Mouse (Mus musculus) MEL (cell line): ENCODE data around the gene Akap11. TPM values are rescaled to one million over a fixed set of nuclear protein-coding genes. Genes with fewer than 3 reads are reported as not detected.

Source experiments
- DNase-seq: peaks from one replicate; pipeline ENCODE4 v3.0.0; 2011; ENCODE audit warnings: low read depth, low spot score
- H3K27ac ChIP-seq: 2 replicates; pipeline ENCODE4 v1.5.1; 2012; ENCODE audit warnings: low read depth, mild to moderate bottlenecking, control low read depth, low read length, moderate library complexity; ENCODE audit not compliant: control insufficient read depth
- H3K27me3 ChIP-seq, 2 experiments: fragments of 150-350 bp in 1 of 2; sonication (generic) in 1 of 2; 2 replicates each; pipeline ENCODE4 v1.6.1; 2012; ENCODE audit warnings: low read length in 2 of 2, mild to moderate bottlenecking in 2 of 2, improper control_type of control experiment in 1 of 2, moderate library complexity in 1 of 2; ENCODE audit not compliant: insufficient read depth in 2 of 2, control insufficient read depth in 1 of 2
- H3K36me3 ChIP-seq, 2 experiments: 2 replicates each; pipeline ENCODE4 v1.6.1; 2012 to 2014; ENCODE audit warnings: low read length in 2 of 2, improper control_type of control experiment in 1 of 2, inconsistent platforms in 1 of 2, mild to moderate bottlenecking in 1 of 2; ENCODE audit not compliant: insufficient read depth in 2 of 2, control insufficient read depth in 1 of 2
- H3K4me1 ChIP-seq, 2 experiments: fragments of 150-350 bp in 1 of 2; sonication (generic) in 1 of 2; 2 replicates each; pipeline ENCODE4 v1.6.1; 2012; ENCODE audit warnings: low read length in 2 of 2, improper control_type of control experiment in 1 of 2, mild to moderate bottlenecking in 1 of 2; ENCODE audit not compliant: insufficient read depth in 2 of 2, control insufficient read depth in 1 of 2
- H3K4me3 ChIP-seq, 2 experiments: fragments of 150-350 bp in 1 of 2; sonication (generic) in 1 of 2; 2 replicates each; pipeline ENCODE4 v1.5.1; 2012; ENCODE audit warnings: low read depth in 2 of 2, low read length in 2 of 2, mild to moderate bottlenecking in 2 of 2, moderate library complexity in 2 of 2, control low read depth in 1 of 2, improper control_type of control experiment in 1 of 2; ENCODE audit not compliant: control insufficient read depth in 1 of 2, insufficient read depth in 1 of 2
- H3K79me2 ChIP-seq: 2 replicates; pipeline ENCODE4 v1.6.1; 2012; ENCODE audit warnings: mild to moderate bottlenecking, low read length, moderate library complexity; ENCODE audit not compliant: control insufficient read depth, poor library complexity, insufficient read depth
- H3K9ac ChIP-seq: 2 replicates; pipeline ENCODE4 v1.6.1; 2012; ENCODE audit warnings: low read depth, mild to moderate bottlenecking, control low read depth, low read length, moderate library complexity; ENCODE audit not compliant: control insufficient read depth, poor library complexity, severe bottlenecking
- H3K9me3 ChIP-seq: fragments of 150-350 bp; sonication (generic); replicated peaks from 2 replicates; pipeline ENCODE4 v1.6.1; 2012; ENCODE audit warnings: mild to moderate bottlenecking, low read length, improper control_type of control experiment, moderate library complexity; ENCODE audit not compliant: insufficient read depth
- CHD2 ChIP-seq: IDR thresholded peaks from 2 replicates; pipeline ENCODE4 v1.6.1; 2011; ENCODE audit warnings: low read length, improper control_type of control experiment
- ELF1 ChIP-seq: IDR thresholded peaks from 2 replicates; pipeline ENCODE4 v1.6.1; 2014; ENCODE audit warnings: low read depth, mild to moderate bottlenecking, inconsistent platforms, low read length, improper control_type of control experiment, moderate library complexity
- GATA1 ChIP-seq: IDR thresholded peaks from 2 replicates; pipeline ENCODE4 v1.6.1; 2011; ENCODE audit warnings: low read depth, low read length, improper control_type of control experiment
- HCFC1 ChIP-seq: IDR thresholded peaks from 2 replicates; pipeline ENCODE4 v1.6.1; 2012; ENCODE audit warnings: low read depth, mild to moderate bottlenecking, inconsistent platforms, low read length, improper control_type of control experiment, moderate library complexity
- JUND ChIP-seq: IDR thresholded peaks from 2 replicates; pipeline ENCODE4 v1.6.1; 2011; ENCODE audit warnings: low read depth, mild to moderate bottlenecking, improper control_type of control experiment, low read length
- KAT2A ChIP-seq: conservative IDR thresholded peaks from 2 replicates; pipeline ENCODE4 v1.6.1; 2012; ENCODE audit warnings: low read depth, low read length, improper control_type of control experiment, inconsistent platforms
- MAX ChIP-seq: IDR thresholded peaks from 2 replicates; pipeline ENCODE4 v1.6.1; 2011; ENCODE audit warnings: low read length, improper control_type of control experiment
- MAZ ChIP-seq: IDR thresholded peaks from 2 replicates; pipeline ENCODE4 v1.6.1; 2012; ENCODE audit warnings: low read depth, mild to moderate bottlenecking, inconsistent platforms, low read length, improper control_type of control experiment
- MXI1 ChIP-seq: IDR thresholded peaks from 2 replicates; pipeline ENCODE4 v1.6.1; 2011; ENCODE audit warnings: mild to moderate bottlenecking, low read depth, low read length, improper control_type of control experiment
- MYB ChIP-seq: IDR thresholded peaks from 2 replicates; pipeline ENCODE4 v1.6.1; 2011; ENCODE audit warnings: mild to moderate bottlenecking, low read depth, low read length, improper control_type of control experiment
- MYC ChIP-seq: IDR thresholded peaks from 2 replicates; pipeline ENCODE4 v1.6.1; 2011; ENCODE audit warnings: low read depth, mild to moderate bottlenecking, low read length, improper control_type of control experiment, moderate library complexity
- NELFE ChIP-seq: IDR thresholded peaks from 2 replicates; pipeline ENCODE4 v1.6.1; 2011; ENCODE audit warnings: low read depth, low read length, improper control_type of control experiment
- POLR2A ChIP-seq, 2 experiments: IDR thresholded peaks; 2 replicates each; pipeline ENCODE4 v1.6.1; 2011 to 2012; ENCODE audit warnings: low read length in 2 of 2, mild to moderate bottlenecking in 2 of 2, control low read depth in 1 of 2, improper control_type of control experiment in 1 of 2, low read depth in 1 of 2, moderate library complexity in 1 of 2; ENCODE audit not compliant: control insufficient read depth in 1 of 2, insufficient read depth in 1 of 2, poor library complexity in 1 of 2
- RAD21 ChIP-seq: IDR thresholded peaks from 2 replicates; pipeline ENCODE4 v1.6.1; 2011; ENCODE audit warnings: mild to moderate bottlenecking, low read depth, low read length, improper control_type of control experiment
- SIN3A ChIP-seq: IDR thresholded peaks from 2 replicates; pipeline ENCODE4 v1.6.1; 2012; ENCODE audit warnings: low read length, improper control_type of control experiment, inconsistent platforms
- TAL1 ChIP-seq: IDR thresholded peaks from 2 replicates; pipeline ENCODE4 v1.6.1; 2012; ENCODE audit warnings: mild to moderate bottlenecking, inconsistent platforms, low read length, moderate library complexity, mixed read lengths
- USF1 ChIP-seq: IDR thresholded peaks from 2 replicates; pipeline ENCODE4 v1.6.1; 2014; ENCODE audit warnings: low read depth, mild to moderate bottlenecking, inconsistent platforms, low read length, improper control_type of control experiment, moderate library complexity
- USF2 ChIP-seq, 2 experiments: IDR thresholded peaks; 2 replicates each; pipeline ENCODE4 v1.6.1; 2011 to 2012; ENCODE audit warnings: improper control_type of control experiment in 2 of 2, low read length in 2 of 2, borderline replicate concordance in 1 of 2, inconsistent platforms in 1 of 2, low read depth in 1 of 2, mild to moderate bottlenecking in 1 of 2; ENCODE audit not compliant: insufficient read depth in 1 of 2
- ZKSCAN1 ChIP-seq: IDR thresholded peaks from 2 replicates; pipeline ENCODE4 v1.6.1; 2012; ENCODE audit warnings: low read depth, mild to moderate bottlenecking, inconsistent platforms, low read length, improper control_type of control experiment, moderate library complexity
- ZMIZ1 ChIP-seq: IDR thresholded peaks from 2 replicates; pipeline ENCODE4 v1.6.1; 2012; ENCODE audit warnings: low read depth, mild to moderate bottlenecking, inconsistent platforms, low read length, improper control_type of control experiment, moderate library complexity
- ZNF384 ChIP-seq: IDR thresholded peaks from 2 replicates; pipeline ENCODE4 v1.6.1; 2012; ENCODE audit warnings: low read depth, mild to moderate bottlenecking, inconsistent platforms, low read length, improper control_type of control experiment
- polyA plus RNA-seq, 2 experiments: library from polyadenylated mRNA; stranded (reverse) in 1 of 2; unstranded in 1 of 2; fragments of >175 nt in 1 of 2; fragments of >200 nt in 1 of 2; gene quantifications; 2 replicates each; pipeline versions ENCODE4 v1.2.1 to v1.2.4; 2012; ENCODE audit warnings: low replicate concordance in 2 of 2, low read depth in 1 of 2; ENCODE audit not compliant: insufficient read length in 2 of 2, insufficient read depth in 1 of 2, missing spikeins in 1 of 2
- total RNA-seq: library from RNA; depleted of rRNA; stranded (reverse); fragments of 300-350 nt; gene quantifications from 2 replicates; pipeline ENCODE4 v1.2.3, GENCODE M21; 2012; rRNA removed

Gene Akap11
- total RNA-seq: 17.1 and 17.6 TPM in 2 replicates
- 10 to 100 TPM; 13.0 to 25.4 TPM for polyA plus RNA-seq

DNA sequence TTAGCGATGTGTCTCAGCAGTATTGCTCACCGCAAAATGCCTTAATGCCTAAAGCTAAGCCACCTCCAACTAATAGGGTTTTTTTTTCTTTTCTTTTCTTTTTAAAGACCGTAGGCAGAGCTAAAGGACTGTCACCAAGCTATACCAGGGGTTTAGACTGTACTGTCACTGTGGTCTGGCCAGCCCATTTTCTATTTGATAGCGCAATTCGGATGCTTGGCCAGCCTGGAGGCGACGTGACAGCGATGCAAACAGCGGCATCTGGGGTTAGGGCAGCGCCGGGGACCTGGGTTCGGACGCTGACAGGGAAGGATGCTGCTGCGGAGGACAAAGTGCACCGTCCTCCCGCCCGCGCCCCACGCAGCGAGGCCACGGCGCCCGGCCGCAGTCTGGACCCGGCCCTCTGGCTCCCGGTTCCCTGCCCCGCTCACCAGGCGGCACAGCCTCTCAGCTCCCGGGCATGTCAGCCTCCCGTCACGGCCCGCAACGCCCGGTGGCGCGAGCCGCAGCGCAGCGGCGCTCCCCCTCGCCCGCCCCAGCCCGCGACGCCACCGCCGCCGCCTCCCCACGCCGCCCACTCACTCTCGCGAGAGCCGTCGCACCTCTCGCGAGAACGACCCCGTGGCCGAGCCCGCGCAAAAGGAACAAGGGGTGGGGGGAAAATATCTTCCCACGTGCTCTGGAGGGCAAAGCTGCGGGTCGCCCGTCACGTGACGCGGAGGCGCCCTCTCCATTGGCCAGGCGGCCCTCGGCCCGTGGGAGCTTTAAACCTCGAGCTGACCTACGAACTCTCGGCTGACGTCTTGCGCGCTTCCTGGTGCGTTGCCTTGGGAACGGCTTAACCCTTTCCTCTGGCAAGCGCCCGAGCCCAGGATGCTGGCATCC is at the start of gene Akap11:
Gene Akap11, minus strand, starts transcription at position 528 of the 885 bp plus-strand sequence.
- peak; percentile 95 for TF ChIP-seq CHD2
- TF ChIP-seq MYC: peak; percentile 77; the same call in 1 of the 2 replicates
- peak; percentile 79 for TF ChIP-seq MXI1
- TF ChIP-seq MAX: peak; percentile 98
- TF ChIP-seq TAL1: no peak
- no peak for TF ChIP-seq ZMIZ1
- TF ChIP-seq MYB: no peak
- peak; percentile 69 for TF ChIP-seq NELFE
- TF ChIP-seq SIN3A: peak; percentile 71
- TF ChIP-seq USF2 (IDR thresholded peaks at IDR 0.05; ENCODE audit: borderline replicate concordance in 1 of 2, insufficient read depth in 1 of 2, low read depth in 1 of 2, low read length in 2 of 2): peak; percentile 81 to 86
- TF ChIP-seq RAD21: no peak
- TF ChIP-seq GATA1: no peak
- peak; percentile 75 for TF ChIP-seq HCFC1
- TF ChIP-seq ELF1: peak; percentile 74; the same call in 1 of the 2 replicates
- TF ChIP-seq USF1: peak; percentile 98
- peak; percentile 72 to 95; a peak in 3 of 4 replicates for TF ChIP-seq POLR2A (IDR thresholded peaks at IDR 0.05; ENCODE audit: control insufficient read depth in 1 of 2, insufficient read depth in 1 of 2, low read depth in 1 of 2, low read length in 2 of 2, poor library complexity in 1 of 2)
- H3K4me1 ChIP-seq: peaks cover 0 to 8% of the 10 kb centered on the region in 2 experiments; a peak in 1 of 4 replicates
- H3K36me3 ChIP-seq: peaks cover 0 to 7% of the 10 kb centered on the region in 2 experiments; a peak in 2 of 4 replicates
- peak within 1 kb of the TSS; percentile 87 for H3K9ac ChIP-seq
- peaks cover 21% of the 10 kb centered on the region for H3K79me2 ChIP-seq
- no peaks in the 10 kb centered on the region for H3K9me3 ChIP-seq
- peak; percentile 93 for DNase-seq
- H3K27me3 ChIP-seq: no peaks in the 10 kb centered on the region
- peak within 1 kb of the TSS; percentile 59 to 97 for H3K4me3 ChIP-seq
- peak within 1 kb of the TSS; percentile 71 for H3K27ac ChIP-seq

DNA sequence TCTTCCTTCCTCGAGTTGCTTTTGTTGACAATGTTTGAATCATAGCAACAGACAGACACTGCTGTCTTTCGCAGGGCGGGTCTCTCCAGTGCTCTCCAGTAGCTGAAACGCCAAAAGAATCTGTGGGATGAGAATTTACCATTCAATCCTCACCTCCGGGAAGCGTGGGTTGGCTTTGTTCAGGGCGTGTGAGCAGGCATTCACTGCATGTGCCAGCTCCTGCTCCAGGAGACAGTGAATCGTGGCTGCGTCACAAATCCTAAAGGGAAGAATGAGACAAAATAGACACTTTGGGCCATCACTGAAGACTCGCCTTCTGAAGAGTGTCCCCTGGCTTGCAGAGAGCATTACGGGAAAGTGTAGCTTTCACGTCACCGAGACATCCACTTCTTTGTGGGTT is 47.6 kb upstream of the Akap11 start:
- H3K4me3 ChIP-seq: no peak overlapping the region
- H3K4me1 ChIP-seq: peaks cover 0 to 3% of the 10 kb centered on the region in 2 experiments; a peak in 1 of 4 replicates
- H3K9me3 ChIP-seq: no peaks in the 10 kb centered on the region
- DNase-seq: no peak
- TF ChIP-seq KAT2A (no peak), USF1 (no peak), MYC (no peak), MAZ (no peak), ZKSCAN1 (no peak), ZNF384 (no peak), JUND (no peak)
- no peaks in the 10 kb centered on the region for H3K79me2 ChIP-seq
- H3K27ac ChIP-seq: no peak overlapping the region
- no peak overlapping the region for H3K9ac ChIP-seq
- no peaks in the 10 kb centered on the region for H3K36me3 ChIP-seq
- H3K27me3 ChIP-seq: no peaks in the 10 kb centered on the region
